Mouse (Mus musculus) ES-E14 (cell line): Measurements from ENCODE around the gene Aim2. TPM values are rescaled to one million over a fixed set of nuclear protein-coding genes. Genes with fewer than 3 reads are reported as not detected.
"Not testable (repeated sequence)": the region's sequence is repeated elsewhere in the genome, so short reads cannot be mapped to it uniquely, and the experiment has no call there.

Source experiments
- DNase-seq: peaks from one replicate; pipeline ENCODE4 v3.0.0-alpha.2; 2013; ENCODE audit warnings: low read depth, low spot score
- H3K27ac ChIP-seq: 2 replicates; pipeline ENCODE4 v1.5.1; 2012; ENCODE audit warnings: low read depth, mild to moderate bottlenecking, low read length, moderate library complexity, mixed read lengths; ENCODE audit not compliant: poor library complexity, insufficient read depth, severe bottlenecking
- H3K36me3 ChIP-seq: 2 replicates; pipeline ENCODE4 v1.6.1; 2012; ENCODE audit warnings: mild to moderate bottlenecking, low read length, moderate library complexity, mixed read lengths; ENCODE audit not compliant: control insufficient read depth, poor library complexity, insufficient read depth, severe bottlenecking
- H3K4me1 ChIP-seq, 2 experiments: fragments of 150-350 bp in 1 of 2; sonication (generic) in 1 of 2; 2 replicates each; pipeline ENCODE4 v1.6.1; 2012; ENCODE audit warnings: low read length in 2 of 2, mild to moderate bottlenecking in 1 of 2, mixed read lengths in 1 of 2; ENCODE audit not compliant: control insufficient read depth in 2 of 2, insufficient read depth in 2 of 2, poor library complexity in 1 of 2
- H3K4me3 ChIP-seq, 2 experiments: fragments of 150-350 bp in 1 of 2; sonication (generic) in 1 of 2; 2 replicates each; pipeline ENCODE4 v1.5.1; 2012; ENCODE audit warnings: low read length in 2 of 2, low read depth in 1 of 2, mild to moderate bottlenecking in 1 of 2, mixed read lengths in 1 of 2; ENCODE audit not compliant: insufficient read depth in 1 of 2, poor library complexity in 1 of 2, severe bottlenecking in 1 of 2
- H3K9ac ChIP-seq: 2 replicates; pipeline ENCODE4 v1.6.1; 2012; ENCODE audit warnings: low read depth, mild to moderate bottlenecking, low read length, mixed read lengths; ENCODE audit not compliant: poor library complexity, insufficient read depth, severe bottlenecking
- H3K9me3 ChIP-seq: fragments of 150-350 bp; sonication (generic); 2 replicates; pipeline ENCODE4 v1.6.1; 2012; ENCODE audit warnings: low read depth, mild to moderate bottlenecking, low read length; ENCODE audit not compliant: control insufficient read depth, insufficient read depth
- CHD2 ChIP-seq: IDR thresholded peaks from 2 replicates; pipeline ENCODE4 v1.6.1; 2014; ENCODE audit warnings: mild to moderate bottlenecking, low read depth, low read length, inconsistent platforms
- HCFC1 ChIP-seq: IDR thresholded peaks from 2 replicates; pipeline ENCODE4 v1.6.1; 2012; ENCODE audit warnings: low read length, inconsistent platforms, borderline replicate concordance; ENCODE audit not compliant: insufficient read depth
- MAFK ChIP-seq: IDR thresholded peaks from 2 replicates; pipeline ENCODE4 v1.6.1; 2014; ENCODE audit warnings: mild to moderate bottlenecking, low read depth, low read length, inconsistent platforms; ENCODE audit not compliant: insufficient read depth
- ZC3H11A ChIP-seq: IDR thresholded peaks from 2 replicates; pipeline ENCODE4 v1.6.1; 2012; ENCODE audit warnings: low read depth, mild to moderate bottlenecking, inconsistent platforms, low read length, borderline replicate concordance
- ZNF384 ChIP-seq: IDR thresholded peaks from 2 replicates; pipeline ENCODE4 v1.6.1; 2012; ENCODE audit warnings: low read depth, low read length, inconsistent platforms
- in situ Hi-C, 2 experiments: fragments of 600-800 bp; cut with MboI; formaldehyde crosslinking; loops; one replicate each; pipeline ENCODE4 v1.15.1; 2025; ENCODE audit warnings: low sequenced_read_pairs in 2 of 2, inconsistent platforms in 1 of 2; ENCODE audit not compliant: unreplicated experiment in 2 of 2
- total RNA-seq: library from RNA; depleted of rRNA; stranded (reverse); fragments of 300-350 nt; gene quantifications from 2 replicates; pipeline ENCODE4 v1.2.3, GENCODE M21; 2012; rRNA removed

Aim2 gene
- total RNA-seq, result 17.0 and 26.0 TPM in 2 replicates

- no peaks in the 10 kb centered on the region for H3K9me3 ChIP-seq
- in situ Hi-C loops, result no loop called here
- H3K9ac ChIP-seq, result no peak within 1 kb of the TSS
- H3K4me3 ChIP-seq, result peak within 1 kb of the TSS in 1 of 2 experiments; percentile 30; a peak in 1 of 4 replicates
- H3K27ac ChIP-seq, result no peak within 1 kb of the TSS
- H3K36me3 ChIP-seq, result no peaks in the 10 kb centered on the region
- H3K4me1 ChIP-seq, result peaks cover 5 to 16% of the 10 kb centered on the region in 2 experiments; a peak in 3 of 4 replicates
- no peak for DNase-seq
- TF ChIP-seq HCFC1, result no peak
These were observed at the start of gene Aim2 for GRCm38 (mm10) chr1:173350372-173350957. TSS of gene Aim2 (plus strand) at chr1:173350879.

- H3K9me3 ChIP-seq, in situ Hi-C loops, H3K9ac ChIP-seq, DNase-seq, H3K4me1 ChIP-seq, H3K27ac ChIP-seq, H3K36me3 ChIP-seq, H3K4me3 ChIP-seq: not testable (repeated sequence)
These were observed 47.9 kb upstream of the Aim2 start for GRCm38 (mm10) chr1:173302795-173303194.

GRCm38 (mm10) chr1:173313535-173314050 lies 37.1 kb upstream of the Aim2 start:
- H3K4me3 ChIP-seq, H3K4me1 ChIP-seq, H3K9ac ChIP-seq, DNase-seq, in situ Hi-C loops, H3K27ac ChIP-seq, H3K36me3 ChIP-seq, H3K9me3 ChIP-seq: not testable (repeated sequence)

- no peaks in the 10 kb centered on the region for H3K36me3 ChIP-seq
- H3K9ac ChIP-seq, result no peak overlapping the region
- no peak overlapping the region for H3K27ac ChIP-seq
- H3K9me3 ChIP-seq, result no peaks in the 10 kb centered on the region
- TF ChIP-seq MAFK, result no peak
- no peak for TF ChIP-seq ZNF384
- no peak for TF ChIP-seq CHD2
- no peak for TF ChIP-seq ZC3H11A
- TF ChIP-seq HCFC1, result no peak
- no peaks in the 10 kb centered on the region for H3K4me1 ChIP-seq
- DNase-seq, result no peak
- H3K4me3 ChIP-seq, result no peak overlapping the region
- in situ Hi-C loops, result no loop called here
These were observed 35.0 kb upstream of the Aim2 start for GRCm38 (mm10) chr1:173315725-173316124.

GRCm38 (mm10) chr1:173317925-173318477 lies 32.7 kb upstream of the Aim2 start:
- H3K27ac ChIP-seq, result no peak overlapping the region
- H3K36me3 ChIP-seq, result no peaks in the 10 kb centered on the region
- in situ Hi-C loops, result no loop called here
- no peak for DNase-seq
- no peak overlapping the region for H3K4me3 ChIP-seq
- no peak overlapping the region for H3K9ac ChIP-seq
- no peaks in the 10 kb centered on the region for H3K9me3 ChIP-seq
- no peaks in the 10 kb centered on the region for H3K4me1 ChIP-seq
- TF ChIP-seq MAFK (no peak), HCFC1 (no peak), ZNF384 (no peak), CHD2 (no peak), ZC3H11A (no peak)
